ENCODE assay signal across 10 mouse cellular contexts in the genomic region with DNA sequence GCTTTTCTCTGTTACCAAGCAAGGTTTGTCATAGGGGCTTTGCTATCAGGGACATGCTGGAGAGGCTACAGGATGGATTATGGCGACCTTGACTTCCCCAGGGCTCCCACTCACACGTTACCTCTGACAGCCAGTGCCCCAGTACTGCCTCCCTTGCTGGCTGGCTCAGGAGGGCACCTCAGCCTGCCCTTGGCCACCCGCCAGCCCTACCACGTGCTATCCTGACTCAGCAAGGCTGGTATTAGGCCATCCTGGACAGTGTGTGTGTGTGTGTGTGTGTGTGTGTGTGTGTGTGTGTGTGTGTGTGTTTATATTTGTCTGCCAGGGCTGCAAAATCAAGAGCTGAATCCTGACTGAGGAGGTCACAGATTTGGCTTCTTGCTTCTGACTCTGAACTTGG. TPM values are rescaled to one million over a fixed set of nuclear protein-coding genes. Genes with fewer than 3 reads are reported as not detected.
DNase-seq lines count a peak whose midpoint lies in the region; ATAC-seq lines count a peak whose summit lies in the region.
"Had no signal": no experiment of that assay in that cellular context is flagged by ENCODE, and none has a peak within 500 bp of the region (broad histone marks: within the 10 kb centered on the region; RNA-seq: fewer than 3 reads in every experiment).

No protein-coding gene starts in this region.

- no peak overlapping the region for H3K4me2 ChIP-seq in midbrain, embryonic 16.5 days (ENCODE audit: low read length)
- H3K4me2 ChIP-seq: liver, embryonic 13.5 days had no signal

- no peaks in the 10 kb centered on the region for H3K36me3 ChIP-seq in midbrain, embryonic 16.5 days (ENCODE audit: control insufficient read depth, insufficient read depth, low read length)
- H3K36me3 ChIP-seq: liver, embryonic 13.5 days had no signal

- no peaks in the 10 kb centered on the region for H3K27me3 ChIP-seq in midbrain, embryonic 16.5 days (ENCODE audit: control insufficient read depth, insufficient read depth, low read depth, low read length)
- H3K27me3 ChIP-seq: liver, embryonic 13.5 days had no signal

- no peaks in the 10 kb centered on the region for H3K9me3 ChIP-seq in midbrain, embryonic 16.5 days (replicated peaks; ENCODE audit: control insufficient read depth, low read length, poor library complexity, severe bottlenecking)
- H3K9me3 ChIP-seq: liver, embryonic 13.5 days had no signal

- H3K9ac ChIP-seq in midbrain, embryonic 16.5 days (ENCODE audit: low read depth, low read length), result no peak overlapping the region
- H3K9ac ChIP-seq: liver, embryonic 13.5 days had no signal

- H3K4me3 ChIP-seq in midbrain, embryonic 16.5 days (ENCODE audit: low read depth, low read length), result no peak overlapping the region
- H3K4me3 ChIP-seq: liver, embryonic 13.5 days had no signal

- peak; percentile 81 for ATAC-seq in megakaryocyte progenitor cell, adult 5-6 weeks (replicated peaks; ENCODE audit: poor library complexity)
- ATAC-seq in midbrain, embryonic 16.5 days, result no peak
- no peak for ATAC-seq in erythroid progenitor cell, adult 5-6 weeks (replicated peaks; ENCODE audit: low FRiP score, poor library complexity, severe bottlenecking)

- WGBS in midbrain, embryonic 16.5 days, result 54% methylated on average over 4 of the region's 4 CpGs

- no peaks in the 10 kb centered on the region for H3K4me1 ChIP-seq in midbrain, embryonic 16.5 days (ENCODE audit: control insufficient read depth, insufficient read depth, low read length)
- H3K4me1 ChIP-seq: liver, embryonic 13.5 days had no signal

- DNase-seq in heart, adult 9 months (ENCODE audit: low spot score in 2 of 2), result peak; percentile 43 to 74
- no peak for DNase-seq in heart, adult 8-10 months (ENCODE audit: low spot score)
- DNase-seq in gastrocnemius, adult 18-20 months (ENCODE audit: low spot score), result peak; percentile 73
- DNase-seq in kidney, adult 8-10 months, result peak; percentile 95 to 96
- no peak for DNase-seq in embryo, embryonic 11 days
- DNase-seq: liver, embryonic 13.5 days had no signal

- no peak overlapping the region for H3K27ac ChIP-seq in midbrain, embryonic 16.5 days (ENCODE audit: low read length)
- H3K27ac ChIP-seq: liver, embryonic 13.5 days had no signal

RNA-seq across cellular contexts. Expression of gene Gas6, which starts 12.6 kb away (rescaled TPM):
- 100 to 1,000 TPM; 113 to 140 (median 124) TPM for total RNA-seq in heart, adult 8-10 months (2022)
- 10 to 100 TPM; 68.0 to 69.5 TPM for total RNA-seq in gastrocnemius, adult 18-20 months (2021)
- not detected in 2 replicates for total RNA-seq in megakaryocyte progenitor cell, adult 5-6 weeks (2015)
- total RNA-seq in megakaryocyte progenitor cell, adult 5-6 weeks (2017), result 0.12 and 0.84 TPM in 2 replicates
- polyA plus RNA-seq in midbrain, embryonic 16.5 days (2015; fragmentation: Nextera tagmentation; extraction: Ambion mirVana), result 37.7 and 45.7 TPM in 2 replicates
- 2.1 TPM in 1 of 2 replicates, not detected in the other for total RNA-seq in erythroid progenitor cell, adult 5-6 weeks (2015; ENCODE audit: low replicate concordance)
- 3.0 and 3.9 TPM in 2 replicates for total RNA-seq in erythroid progenitor cell, adult 5-6 weeks (2017; ENCODE audit: low replicate concordance)

RNA-seq across cellular contexts. Expression of gene 1700029H14Rik, which starts 55.4 kb away (rescaled TPM):
- not detected for total RNA-seq in heart, adult 8-10 months (2022)
- total RNA-seq in gastrocnemius, adult 18-20 months (2021), result not detected
- 0.17 TPM in 1 of 2 replicates, not detected in the other for total RNA-seq in megakaryocyte progenitor cell, adult 5-6 weeks (2015)
- total RNA-seq in megakaryocyte progenitor cell, adult 5-6 weeks (2017), result not detected in 2 replicates
- not detected in 2 replicates for polyA plus RNA-seq in midbrain, embryonic 16.5 days (2015; fragmentation: Nextera tagmentation; extraction: Ambion mirVana)
- not detected in 2 replicates for total RNA-seq in erythroid progenitor cell, adult 5-6 weeks (2015; ENCODE audit: low replicate concordance)
- total RNA-seq in erythroid progenitor cell, adult 5-6 weeks (2017; ENCODE audit: low replicate concordance), result not detected in 2 replicates
- polyA plus RNA-seq: embryonic facial prominence, embryonic 11.5 days; liver, embryonic 13.5 days had no signal

Comparison
In these comparisons a context has a peak if more than half of its experiments do, and no peak if none do; other contexts are left out.
1. DNase-seq: peak in heart, adult 9 months (2 of 2), gastrocnemius, adult 18-20 months (single experiment) and kidney, adult 8-10 months (2 of 2); none in heart, adult 8-10 months (single experiment) and embryo, embryonic 11 days (single experiment).
2. RNA of gene Gas6, which starts 12.6 kb away (total RNA-seq): 113 to 140 TPM in heart, adult 8-10 months and 68.0 to 69.5 TPM in gastrocnemius, adult 18-20 months; 2.1 to 3.9 TPM in erythroid progenitor cell, adult 5-6 weeks and 0.12 to 0.84 TPM in megakaryocyte progenitor cell, adult 5-6 weeks; every median in the first group is over 10 times any median in the second.